Mouse (Mus musculus): ENCODE results near the gene Chsy1.

The Chsy1 gene

DNA sequence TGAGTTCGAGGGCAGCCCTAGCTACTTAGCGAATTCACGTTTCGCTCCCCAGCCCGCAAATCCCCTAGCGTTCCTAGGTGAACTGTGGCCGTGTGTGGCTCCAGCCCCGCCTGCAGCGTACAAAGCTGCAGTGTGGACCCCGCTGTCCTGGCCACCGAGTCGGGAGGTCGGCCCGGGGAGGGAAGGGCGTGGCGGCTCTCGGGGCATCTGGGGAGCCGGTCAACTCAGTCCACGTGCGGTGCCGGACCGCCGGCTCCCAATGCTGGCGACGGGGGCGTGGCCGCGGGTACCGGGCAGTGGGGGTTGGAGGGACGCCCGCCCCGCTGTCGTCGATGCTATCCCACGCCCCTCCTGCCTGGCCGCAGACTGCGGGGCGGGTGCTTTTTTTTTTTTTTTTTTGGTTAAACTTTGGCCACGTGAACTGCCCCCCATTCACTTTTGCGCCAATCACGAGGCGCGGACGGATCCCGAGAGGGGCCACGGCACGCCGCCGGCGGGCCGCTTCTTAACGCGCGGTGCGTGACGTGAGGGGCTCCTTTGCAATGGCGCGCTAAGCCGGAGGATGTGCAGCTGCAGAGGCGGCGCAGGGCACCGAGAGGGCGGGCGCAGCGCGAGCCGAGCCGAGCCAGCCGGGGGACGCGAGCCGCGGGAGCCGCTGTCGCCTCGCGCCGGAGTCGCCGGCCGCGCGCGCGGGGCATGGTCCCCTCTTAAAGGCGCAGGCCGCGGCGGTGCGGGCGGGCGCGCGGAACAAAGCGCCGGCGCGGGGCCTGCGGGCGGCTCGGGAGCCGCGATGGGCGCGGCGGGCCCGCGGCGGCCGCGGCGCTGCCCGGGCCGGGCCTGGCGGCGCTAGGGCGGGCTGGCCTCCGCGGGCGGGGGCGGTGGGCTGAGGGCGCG, at the start of gene Chsy1:
Chsy1 (plus strand) TSS at position 555 of the 894 bp plus-strand sequence.
- peak; percentile 94 for DNase-seq (ENCODE audit: low read depth, low spot score)

DNA sequence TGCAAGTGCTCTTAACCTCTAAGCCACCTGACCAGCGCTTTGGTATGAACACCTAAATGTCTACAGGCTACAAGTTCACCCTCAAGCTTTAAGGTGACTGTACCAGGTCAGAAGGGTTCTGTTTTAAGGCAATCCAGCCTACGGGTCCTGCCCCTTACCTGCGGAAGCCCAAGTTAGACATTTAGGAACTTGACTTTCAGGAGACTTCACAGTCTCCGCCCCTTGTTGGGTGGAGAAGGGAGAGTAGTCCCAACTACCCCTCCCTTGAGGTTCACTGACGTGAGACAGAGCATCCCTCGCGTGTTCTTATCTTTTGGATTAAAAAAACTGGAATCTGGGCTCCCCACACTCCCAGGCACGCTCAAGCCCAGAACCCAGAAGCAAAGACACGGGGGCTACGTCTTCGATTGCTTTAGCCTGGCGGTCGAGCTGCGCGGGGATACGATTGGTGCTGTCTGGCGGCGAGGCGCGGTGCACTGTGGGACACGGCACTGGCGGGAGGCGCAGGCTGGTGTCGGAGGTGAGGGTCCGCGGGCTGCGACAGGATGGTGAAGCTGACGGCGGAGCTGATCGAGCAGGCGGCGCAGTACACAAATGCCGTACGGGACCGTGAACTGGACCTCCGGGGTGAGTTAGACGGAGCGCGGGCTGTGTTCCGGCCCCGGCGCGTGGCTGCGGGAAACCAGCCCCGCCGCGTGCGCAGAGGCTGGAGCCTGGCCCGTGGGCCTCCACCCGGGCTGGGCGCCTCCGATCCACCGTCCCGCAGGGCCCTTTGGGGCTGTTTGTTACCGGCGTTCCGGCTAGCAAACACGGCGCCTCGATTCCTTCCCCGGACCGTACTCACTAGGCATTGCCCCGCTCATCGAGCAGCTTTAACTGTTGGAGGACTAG, 49.0 kb upstream of the Chsy1 start:
- DNase-seq (ENCODE audit: low read depth, low spot score): peak; percentile 85

GRCm38 (mm10) chr7:66061057-66061456, 48.3 kb upstream of the Chsy1 start:
- no peak for DNase-seq (ENCODE audit: low read depth, low spot score)

DNA sequence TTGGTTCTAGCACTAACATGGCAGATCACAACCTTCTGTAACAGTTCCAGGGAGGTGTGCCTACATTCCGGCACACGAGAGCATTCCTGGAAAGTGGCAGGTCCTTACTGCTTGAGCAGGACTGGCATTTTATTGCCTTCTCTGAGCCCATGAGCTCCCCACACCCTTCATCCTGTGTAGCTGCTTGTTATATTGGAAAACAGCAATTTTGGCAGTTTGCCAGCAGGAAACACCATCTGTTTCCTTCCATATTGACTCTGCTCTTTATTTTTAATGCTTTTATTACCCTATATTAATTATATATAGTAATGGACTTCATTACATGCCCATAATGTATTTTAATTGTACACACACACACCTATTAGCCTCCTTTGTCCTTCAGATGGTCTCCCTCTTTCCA, 32.9 kb upstream of the Chsy1 start:
- DNase-seq (ENCODE audit: low read depth, low spot score): peak; percentile 32

DNA sequence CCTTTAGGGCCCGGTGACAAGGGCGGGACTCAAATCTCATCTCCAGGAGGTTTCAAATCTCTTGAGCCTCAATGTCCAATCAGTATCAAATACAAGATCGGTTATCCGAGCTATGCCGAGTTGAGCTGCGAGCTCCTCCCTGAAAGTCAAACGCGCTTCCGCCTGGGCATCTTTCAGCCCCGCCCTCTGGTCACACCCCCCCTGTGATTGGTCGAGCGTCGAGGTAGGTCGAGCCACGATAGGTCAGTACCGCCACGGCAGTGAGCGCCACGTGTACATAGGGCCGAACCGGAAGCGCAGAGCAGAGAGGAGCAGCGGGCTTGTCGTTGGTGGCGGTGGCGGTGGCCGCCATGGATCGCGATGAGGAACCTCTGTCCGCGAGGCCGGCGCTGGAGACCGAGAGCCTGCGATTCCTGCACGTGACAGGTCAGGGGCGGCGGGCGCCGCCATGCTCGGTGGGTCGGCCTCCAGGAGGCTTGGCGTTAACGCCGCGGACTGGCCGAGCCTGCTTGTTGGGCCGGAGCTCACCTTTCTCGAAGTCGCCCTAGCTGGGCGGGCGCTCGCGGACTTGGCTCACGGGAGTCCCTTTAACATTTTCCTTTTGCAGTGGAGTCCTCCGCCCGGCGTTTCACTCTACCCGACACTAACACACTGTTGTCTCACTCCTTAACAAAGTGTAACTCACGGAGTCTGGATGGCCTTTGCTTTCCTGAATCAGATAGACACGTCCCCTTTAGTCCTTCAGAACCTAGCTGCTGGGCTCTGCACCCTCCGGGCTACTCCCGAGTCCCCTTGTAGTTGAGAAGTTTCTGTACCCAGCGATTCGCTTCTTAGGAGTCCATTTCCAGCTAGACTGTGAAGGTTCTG, 29.7 kb upstream of the Chsy1 start, which contains the start of gene Selenos:
Selenos (plus strand) TSS at position 286 of the 867 bp plus-strand sequence.
- peak; percentile 98 for DNase-seq (ENCODE audit: low read depth, low spot score)

DNA sequence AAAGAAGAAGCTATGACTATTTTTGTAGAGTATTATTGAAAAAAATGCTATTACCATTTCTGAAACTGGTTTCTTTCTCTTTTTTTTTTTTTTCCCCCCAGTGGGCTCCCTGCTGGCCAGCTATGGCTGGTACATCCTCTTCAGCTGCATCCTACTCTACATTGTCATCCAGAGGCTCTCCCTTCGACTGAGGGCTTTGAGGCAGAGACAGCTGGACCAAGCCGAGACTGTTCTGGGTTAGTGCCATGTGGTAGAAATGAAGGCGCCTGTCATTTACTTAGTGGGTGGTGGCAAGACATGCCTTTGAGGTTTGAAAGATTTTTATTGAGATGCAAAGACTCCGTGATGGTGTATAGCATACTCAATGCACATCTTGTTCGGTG, 29.1 kb upstream of the Chsy1 start:
- DNase-seq (ENCODE audit: low read depth, low spot score): no peak

DNA sequence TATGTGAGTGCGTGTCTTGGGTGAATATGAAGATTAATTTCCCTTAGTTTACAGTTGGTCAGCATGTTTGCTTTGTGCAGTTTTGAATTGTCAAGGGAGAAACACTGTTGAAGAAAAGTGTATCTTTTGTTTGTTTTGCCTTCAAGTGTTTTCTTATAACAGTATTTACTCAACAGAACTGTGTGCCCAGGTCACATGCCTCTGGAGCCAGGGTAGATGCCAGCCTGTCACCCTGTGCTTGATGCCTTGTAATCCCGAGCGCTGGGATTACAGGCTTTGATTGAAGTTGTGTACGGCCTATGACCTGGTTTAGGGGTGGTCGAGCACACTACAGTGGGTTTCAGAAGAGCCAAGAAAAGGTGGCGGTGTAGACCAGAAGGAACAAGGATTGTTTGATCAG, 25.6 kb upstream of the Chsy1 start:
- no peak for DNase-seq (ENCODE audit: low read depth, low spot score)

GRCm38 (mm10) chr7:66084546-66084945, 24.8 kb upstream of the Chsy1 start:
- no peak for DNase-seq (ENCODE audit: low read depth, low spot score)

GRCm38 (mm10) chr7:66087652-66088051, 21.7 kb upstream of the Chsy1 start:
- DNase-seq (ENCODE audit: low read depth, low spot score): no peak

DNA sequence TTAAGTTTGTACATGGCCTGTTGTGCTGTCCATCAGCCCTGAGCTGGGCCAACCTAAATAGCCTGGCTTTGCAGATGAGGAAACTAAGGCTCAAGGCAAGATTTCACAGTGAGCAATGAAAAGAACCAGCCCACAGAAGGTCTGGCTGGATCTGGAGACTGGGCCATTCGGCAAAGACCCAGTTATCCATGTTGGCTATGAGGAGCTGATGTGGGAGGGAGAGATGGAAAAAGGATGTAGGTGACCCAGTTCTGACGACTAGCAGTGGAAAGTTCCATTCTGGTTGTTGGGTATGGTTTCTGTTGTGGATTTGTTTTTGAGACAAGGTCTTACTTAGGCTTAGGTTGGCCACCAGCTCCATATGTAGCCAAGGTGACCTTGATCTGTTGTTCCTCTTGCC, 21.2 kb upstream of the Chsy1 start:
- no peak for DNase-seq (ENCODE audit: low read depth, low spot score)

GRCm38 (mm10) chr7:66090676-66091190, 18.6 kb upstream of the Chsy1 start:
- no peak for DNase-seq (ENCODE audit: low read depth, low spot score)

DNA sequence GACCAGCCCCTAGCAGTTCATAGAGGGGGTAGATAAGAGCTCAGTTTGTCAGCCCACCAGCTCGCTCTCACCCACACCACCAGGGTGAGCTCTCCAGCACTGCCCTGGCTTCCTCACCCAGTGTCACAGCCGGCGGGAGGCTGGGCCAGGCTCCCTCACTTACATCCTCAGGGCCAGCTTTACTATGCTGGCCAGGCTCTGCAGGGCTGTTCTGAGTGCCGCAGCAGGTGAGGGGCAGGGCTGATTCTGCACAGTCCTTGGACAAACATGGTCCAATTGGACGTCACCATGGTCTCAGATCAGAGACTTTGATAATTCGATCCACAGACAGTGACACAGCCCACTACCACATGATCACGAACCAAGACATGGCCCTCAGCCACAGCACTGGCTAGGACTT, 17.8 kb upstream of the Chsy1 start:
- no peak for DNase-seq (ENCODE audit: low read depth, low spot score)

GRCm38 (mm10) chr7:66092656-66093055, 16.7 kb upstream of the Chsy1 start:
- no peak for DNase-seq (ENCODE audit: low read depth, low spot score)

DNA sequence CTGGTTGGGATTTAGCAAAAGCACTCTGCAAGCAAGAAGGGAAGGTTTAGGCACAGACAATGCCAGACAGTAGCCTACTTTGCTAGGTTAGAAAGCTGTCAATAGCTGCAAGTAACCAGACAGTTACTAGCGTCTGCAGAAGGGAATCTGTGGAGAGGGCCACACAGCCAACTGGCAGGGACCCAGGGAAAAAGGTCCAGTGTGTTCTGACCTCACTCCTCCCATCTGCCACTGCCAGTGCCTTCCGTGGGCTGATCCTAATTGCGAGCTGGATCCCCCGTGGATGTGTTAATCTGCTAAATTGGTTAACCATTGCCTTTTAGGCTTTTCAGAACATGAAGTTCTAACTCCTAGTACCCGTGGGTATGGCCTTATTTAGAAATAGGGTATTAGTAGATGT, 15.2 kb upstream of the Chsy1 start:
- DNase-seq (ENCODE audit: low read depth, low spot score): no peak

- DNase-seq (ENCODE audit: low read depth, low spot score): no peak
Measured at GRCm38 (mm10) chr7:66098803-66099202, 10.5 kb upstream of the Chsy1 start.

- DNase-seq (ENCODE audit: low read depth, low spot score): peak; percentile 59
Measured at GRCm38 (mm10) chr7:66101866-66102265, 7.4 kb upstream of the Chsy1 start.

- DNase-seq (ENCODE audit: low read depth, low spot score): no peak
Measured at GRCm38 (mm10) chr7:66104531-66104930, 4.8 kb upstream of the Chsy1 start.

GRCm38 (mm10) chr7:66105771-66106170, 3.5 kb upstream of the Chsy1 start:
- DNase-seq (ENCODE audit: low read depth, low spot score): no peak

GRCm38 (mm10) chr7:66106581-66107056, 2.7 kb upstream of the Chsy1 start:
- no peak for DNase-seq (ENCODE audit: low read depth, low spot score)

GRCm38 (mm10) chr7:66107206-66107605, 2.1 kb upstream of the Chsy1 start:
- no peak for DNase-seq (ENCODE audit: low read depth, low spot score)

DNA sequence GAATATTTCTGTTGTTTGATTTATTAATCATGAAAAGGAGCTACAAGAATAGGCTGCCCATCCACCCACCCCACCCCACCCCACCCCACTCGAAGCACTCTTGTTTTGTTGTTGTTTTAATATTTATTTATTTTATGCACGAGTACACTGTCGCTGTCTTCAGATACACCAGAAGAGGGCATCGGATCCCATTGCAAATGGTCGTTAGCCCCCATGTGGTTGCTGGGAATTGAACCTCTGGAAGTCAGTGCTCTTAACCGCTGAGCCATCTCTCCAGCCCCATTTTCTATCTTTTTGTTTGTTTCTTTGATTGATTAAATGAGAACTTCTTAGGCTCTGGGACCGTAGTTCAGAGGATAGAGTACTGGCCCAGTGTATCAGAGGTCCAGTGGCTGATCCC, 1.4 kb upstream of the Chsy1 start:
- no peak for DNase-seq (ENCODE audit: low read depth, low spot score)

Measured in forelimb bud, embryonic 11.5 days (tissue).